Comparison of ENCODE assay signal across 11 mouse cellular contexts in the genomic region with DNA sequence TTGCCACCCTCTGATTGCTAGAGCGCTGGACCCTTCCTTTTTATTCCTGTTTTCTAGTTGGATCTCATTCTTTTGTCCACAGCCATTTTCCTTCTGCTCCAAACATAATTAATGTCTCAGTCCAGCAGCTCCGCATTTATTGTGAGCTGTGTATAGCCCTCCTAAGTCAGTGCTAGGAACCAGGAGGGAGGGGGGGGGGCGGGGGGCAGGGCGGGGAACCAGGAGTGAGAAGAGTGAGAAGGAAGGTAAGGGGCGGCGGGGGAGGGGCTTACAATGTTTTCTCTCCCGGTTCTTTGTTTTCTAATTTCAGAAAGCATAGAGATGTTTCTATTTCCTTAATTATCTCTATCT.
A peak's percentile ranks its signal among the peaks of the same experiment; 100 is the strongest.
DNase-seq lines count a peak whose midpoint lies in the region; ATAC-seq and TF ChIP-seq lines count a peak whose summit lies in the region.
"Had no signal": no experiment of that assay in that cellular context is flagged by ENCODE, and none has a peak within 500 bp of the region (broad histone marks: within the 10 kb centered on the region; RNA-seq: fewer than 3 reads in every experiment).

No protein-coding gene starts in this region.

- TF ChIP-seq CTCF in hindbrain, postnatal 0 days (IDR thresholded peaks at IDR 0.05; ENCODE audit: low read depth): no peak
- no peak for TF ChIP-seq CTCF in stomach, postnatal 0 days (IDR thresholded peaks at IDR 0.05; ENCODE audit: low read depth)

- TF ChIP-seq EP300 in stomach, postnatal 0 days (optimal IDR thresholded peaks at IDR 0.05): no peak

- WGBS in heart, embryonic 12.5 days: 50% methylated on average over 6 of the region's 7 CpGs
- 22% methylated on average over 5 of the region's 7 CpGs for WGBS in forebrain, embryonic 12.5 days
- 9% methylated on average over 7 of the region's 7 CpGs for WGBS in hindbrain, postnatal 0 days
- 14% methylated on average over 7 of the region's 7 CpGs for WGBS in stomach, postnatal 0 days

- no peaks in the 10 kb centered on the region for H3K4me1 ChIP-seq in heart, embryonic 12.5 days (replicated peaks)
- peaks cover 7% of the 10 kb centered on the region; the same call in 1 of the 2 replicates for H3K4me1 ChIP-seq in forebrain, embryonic 12.5 days
- no peaks in the 10 kb centered on the region for H3K4me1 ChIP-seq in hindbrain, postnatal 0 days (ENCODE audit: insufficient read depth, low read length)
- H3K4me1 ChIP-seq in stomach, postnatal 0 days (replicated peaks; ENCODE audit: control insufficient read depth, insufficient read depth): no peaks in the 10 kb centered on the region
- H3K4me1 ChIP-seq: liver, embryonic 15.5 days had no signal

- no peaks in the 10 kb centered on the region for H3K27me3 ChIP-seq in heart, embryonic 12.5 days (replicated peaks)
- no peaks in the 10 kb centered on the region for H3K27me3 ChIP-seq in forebrain, embryonic 12.5 days
- H3K27me3 ChIP-seq in hindbrain, postnatal 0 days (ENCODE audit: insufficient read depth, low read length): no peaks in the 10 kb centered on the region
- no peaks in the 10 kb centered on the region for H3K27me3 ChIP-seq in stomach, postnatal 0 days (ENCODE audit: control insufficient read depth, insufficient read depth, low read length)
- H3K27me3 ChIP-seq: liver, embryonic 15.5 days had no signal

- no peak for DNase-seq in heart, adult 11 months
- DNase-seq in hindbrain, postnatal 0 days (ENCODE audit: low spot score): no peak
- peak; percentile 26 for DNase-seq in neural tube, embryonic 10.5 days (ENCODE audit: extremely low spot score, low spot score)
- DNase-seq in lung, postnatal 25 days (ENCODE audit: low spot score): no peak
- no peak for DNase-seq in left cerebral cortex, postnatal 4 days
- DNase-seq in stomach, postnatal 0 days (ENCODE audit: low spot score): no peak
- DNase-seq: thymus, postnatal 36 days had no signal

- no peak for ATAC-seq in heart, embryonic 12.5 days (ENCODE audit: insufficient number of reproducible peaks, low FRiP score)
- peak; percentile 79 for ATAC-seq in forebrain, embryonic 12.5 days (ENCODE audit: low FRiP score)
- peak; percentile 79 for ATAC-seq in hindbrain, postnatal 0 days
- no peak for ATAC-seq in stomach, postnatal 0 days (ENCODE audit: low FRiP score, low TSS enrichment)
- ATAC-seq: intestine, embryonic 16.5 days had no signal

- intact Hi-C loops in left cerebral cortex, postnatal 4 days (cut with DNase I): no loop called here

- H3K4me2 ChIP-seq in heart, embryonic 12.5 days: peak overlapping the region; percentile 5; the same call in 1 of the 2 replicates
- H3K4me2 ChIP-seq in forebrain, embryonic 12.5 days: peak overlapping the region; percentile 19; the same call in 1 of the 2 replicates
- no peak overlapping the region for H3K4me2 ChIP-seq in hindbrain, postnatal 0 days (ENCODE audit: low read depth, low read length)
- no peak overlapping the region for H3K4me2 ChIP-seq in stomach, postnatal 0 days (replicated peaks; ENCODE audit: low read depth)
- H3K4me2 ChIP-seq: liver, embryonic 15.5 days had no signal

- no peaks in the 10 kb centered on the region for H3K36me3 ChIP-seq in heart, embryonic 12.5 days
- H3K36me3 ChIP-seq in forebrain, embryonic 12.5 days (replicated peaks): no peaks in the 10 kb centered on the region
- no peaks in the 10 kb centered on the region for H3K36me3 ChIP-seq in hindbrain, postnatal 0 days (ENCODE audit: insufficient read depth, low read length)
- no peaks in the 10 kb centered on the region for H3K36me3 ChIP-seq in stomach, postnatal 0 days (ENCODE audit: control insufficient read depth, insufficient read depth, low read length)
- H3K36me3 ChIP-seq: liver, embryonic 15.5 days had no signal

- no peak overlapping the region for H3K9ac ChIP-seq in heart, embryonic 12.5 days
- no peak overlapping the region for H3K9ac ChIP-seq in forebrain, embryonic 12.5 days
- H3K9ac ChIP-seq in hindbrain, postnatal 0 days (replicated peaks; ENCODE audit: low read length): no peak overlapping the region
- no peak overlapping the region for H3K9ac ChIP-seq in stomach, postnatal 0 days (ENCODE audit: low read length)
- H3K9ac ChIP-seq: liver, embryonic 15.5 days had no signal

- no peak overlapping the region for H3K4me3 ChIP-seq in heart, embryonic 12.5 days
- H3K4me3 ChIP-seq in forebrain, embryonic 12.5 days (replicated peaks): no peak overlapping the region
- no peak overlapping the region for H3K4me3 ChIP-seq in hindbrain, postnatal 0 days (ENCODE audit: low read length)
- no peak overlapping the region for H3K4me3 ChIP-seq in stomach, postnatal 0 days (ENCODE audit: low read depth, low read length)
- H3K4me3 ChIP-seq: liver, embryonic 15.5 days had no signal

- no peak overlapping the region for H3K27ac ChIP-seq in heart, embryonic 12.5 days (ENCODE audit: poor library complexity, severe bottlenecking)
- H3K27ac ChIP-seq in forebrain, embryonic 12.5 days: peak overlapping the region; percentile 56; the same call in 1 of the 2 replicates
- peak overlapping the region; percentile 46; the same call in 1 of the 2 replicates for H3K27ac ChIP-seq in hindbrain, postnatal 0 days
- H3K27ac ChIP-seq in stomach, postnatal 0 days (replicated peaks): no peak overlapping the region
- H3K27ac ChIP-seq: liver, embryonic 15.5 days had no signal

- no peaks in the 10 kb centered on the region for H3K9me3 ChIP-seq in heart, embryonic 12.5 days (replicated peaks)
- H3K9me3 ChIP-seq in forebrain, embryonic 12.5 days: no peaks in the 10 kb centered on the region
- H3K9me3 ChIP-seq in hindbrain, postnatal 0 days (ENCODE audit: low read length): no peaks in the 10 kb centered on the region
- H3K9me3 ChIP-seq in stomach, postnatal 0 days (ENCODE audit: control insufficient read depth, low read length): no peaks in the 10 kb centered on the region
- H3K9me3 ChIP-seq: liver, embryonic 15.5 days had no signal

Comparison
In these comparisons a context has a peak if more than half of its experiments do, and no peak if none do; other contexts are left out.
1. ATAC-seq: peak in forebrain, embryonic 12.5 days (single experiment) and hindbrain, postnatal 0 days (single experiment); none in heart, embryonic 12.5 days (single experiment) and stomach, postnatal 0 days (single experiment).
2. H3K27ac ChIP-seq: peak in forebrain, embryonic 12.5 days (single experiment) and hindbrain, postnatal 0 days (single experiment); none in heart, embryonic 12.5 days (single experiment) and stomach, postnatal 0 days (single experiment).
3. H3K4me2 ChIP-seq: peak in heart, embryonic 12.5 days (single experiment) and forebrain, embryonic 12.5 days (single experiment); none in hindbrain, postnatal 0 days (single experiment) and stomach, postnatal 0 days (single experiment).